In genomic region chr2:79255192-79256000, GRCm38 (mm10) we compare ENCODE assay signal across 8 mouse cellular contexts. TPM values are rescaled to one million over a fixed set of nuclear protein-coding genes. Genes with fewer than 3 reads are reported as not detected.
DNase-seq lines count a peak whose midpoint lies in the region; ATAC-seq and TF ChIP-seq lines count a peak whose summit lies in the region.

Gene Itga4, plus strand, starts transcription at chr2:79255426.

- no peaks in the 10 kb centered on the region for H3K9me3 ChIP-seq in ES-Bruce4 (replicated peaks; ENCODE audit: control insufficient read depth, insufficient read depth, low read length, poor library complexity, severe bottlenecking)
- H3K9me3 ChIP-seq in forebrain, embryonic 15.5 days: no peaks in the 10 kb centered on the region
- no peaks in the 10 kb centered on the region for H3K9me3 ChIP-seq in liver, postnatal 0 days (ENCODE audit: low read length)
- no peaks in the 10 kb centered on the region for H3K9me3 ChIP-seq in neural tube, embryonic 12.5 days
- H3K9me3 ChIP-seq in stomach, postnatal 0 days (ENCODE audit: control insufficient read depth, low read length): no peaks in the 10 kb centered on the region

- peak; percentile 38 for DNase-seq in cerebellum, adult 11-12 months
- DNase-seq in heart, postnatal 14 days: peak; percentile 65 to 71
- peak; percentile 86 for DNase-seq in layer of hippocampus, adult 11-12 months (ENCODE audit: low spot score)
- peak; percentile 94 for DNase-seq in liver, postnatal 0 days
- peak; percentile 53 for DNase-seq in stomach, postnatal 0 days (ENCODE audit: low spot score)

- TF ChIP-seq CTCF in ES-Bruce4 (IDR thresholded peaks at IDR 0.05; ENCODE audit: low read depth, low read length): peak; percentile 62
- peak; percentile 89 for TF ChIP-seq CTCF in liver, postnatal 0 days (IDR thresholded peaks at IDR 0.05; ENCODE audit: low read depth)
- peak; percentile 62 for TF ChIP-seq CTCF in stomach, postnatal 0 days (IDR thresholded peaks at IDR 0.05; ENCODE audit: low read depth)

- H3K27ac ChIP-seq in ES-Bruce4 (ENCODE audit: insufficient read depth, low read length): no peak within 1 kb of the TSS
- H3K27ac ChIP-seq in forebrain, embryonic 15.5 days (replicated peaks): no peak within 1 kb of the TSS
- H3K27ac ChIP-seq in liver, postnatal 0 days (ENCODE audit: low read depth): peak within 1 kb of the TSS; percentile 95
- H3K27ac ChIP-seq in neural tube, embryonic 12.5 days: no peak within 1 kb of the TSS
- peak within 1 kb of the TSS; percentile 53 for H3K27ac ChIP-seq in stomach, postnatal 0 days (replicated peaks)

- no peak within 1 kb of the TSS for H3K9ac ChIP-seq in ES-Bruce4 (ENCODE audit: low read depth, poor library complexity, severe bottlenecking)
- peak within 1 kb of the TSS; percentile 23 for H3K9ac ChIP-seq in forebrain, embryonic 15.5 days (replicated peaks)
- H3K9ac ChIP-seq in liver, postnatal 0 days (replicated peaks): peak within 1 kb of the TSS; percentile 78
- peak within 1 kb of the TSS; percentile 53 for H3K9ac ChIP-seq in neural tube, embryonic 12.5 days
- peak within 1 kb of the TSS; percentile 47 for H3K9ac ChIP-seq in stomach, postnatal 0 days (ENCODE audit: low read length)

- no peaks in the 10 kb centered on the region for H3K36me3 ChIP-seq in ES-Bruce4 (ENCODE audit: control insufficient read depth, insufficient read depth, low read length, poor library complexity, severe bottlenecking)
- no peaks in the 10 kb centered on the region for H3K36me3 ChIP-seq in forebrain, embryonic 15.5 days
- no peaks in the 10 kb centered on the region for H3K36me3 ChIP-seq in liver, postnatal 0 days (replicated peaks; ENCODE audit: insufficient read depth, low read length)
- H3K36me3 ChIP-seq in neural tube, embryonic 12.5 days: no peaks in the 10 kb centered on the region
- no peaks in the 10 kb centered on the region for H3K36me3 ChIP-seq in stomach, postnatal 0 days (ENCODE audit: control insufficient read depth, insufficient read depth, low read length)

- no peak for TF ChIP-seq POLR2A in ES-Bruce4 (IDR thresholded peaks at IDR 0.05; ENCODE audit: insufficient read depth, low read length)

- TF ChIP-seq EP300 in ES-Bruce4 (IDR thresholded peaks at IDR 0.05; ENCODE audit: insufficient read depth, low read depth, low read length): no peak
- peak; percentile 61 for TF ChIP-seq EP300 in liver, postnatal 0 days (IDR thresholded peaks at IDR 0.05; ENCODE audit: low read depth)
- TF ChIP-seq EP300 in stomach, postnatal 0 days (optimal IDR thresholded peaks at IDR 0.05): no peak

- no peaks in the 10 kb centered on the region; the same call in 1 of the 2 replicates for H3K27me3 ChIP-seq in ES-Bruce4 (ENCODE audit: control insufficient read depth, insufficient read depth, low read length, poor library complexity, severe bottlenecking)
- no peaks in the 10 kb centered on the region for H3K27me3 ChIP-seq in forebrain, embryonic 15.5 days
- no peaks in the 10 kb centered on the region; the same call in 1 of the 2 replicates for H3K27me3 ChIP-seq in liver, postnatal 0 days (ENCODE audit: insufficient read depth, low read length)
- no peaks in the 10 kb centered on the region for H3K27me3 ChIP-seq in neural tube, embryonic 12.5 days (replicated peaks)
- no peaks in the 10 kb centered on the region for H3K27me3 ChIP-seq in stomach, postnatal 0 days (ENCODE audit: control insufficient read depth, insufficient read depth, low read length)

- under 1% methylated on average over 41 of the region's 41 CpGs for WGBS in forebrain, embryonic 15.5 days
- under 1% methylated on average over 41 of the region's 41 CpGs for WGBS in liver, postnatal 0 days (ENCODE audit: insufficient replicate concordance)
- under 1% methylated on average over 41 of the region's 41 CpGs for WGBS in neural tube, embryonic 12.5 days
- 2% methylated on average over 40 of the region's 41 CpGs for WGBS in stomach, postnatal 0 days

- ATAC-seq in forebrain, embryonic 15.5 days (replicated peaks): peak; percentile 92
- peak; percentile 73 for ATAC-seq in liver, postnatal 0 days
- ATAC-seq in neural tube, embryonic 12.5 days (ENCODE audit: low FRiP score, low read depth): peak; percentile 92
- peak; percentile 80 for ATAC-seq in stomach, postnatal 0 days (ENCODE audit: low FRiP score, low TSS enrichment)

- H3K4me3 ChIP-seq in ES-Bruce4 (ENCODE audit: low read depth, low read length): peak within 1 kb of the TSS; percentile 57
- H3K4me3 ChIP-seq in forebrain, embryonic 15.5 days: peak within 1 kb of the TSS; percentile 49
- peak within 1 kb of the TSS; percentile 69 for H3K4me3 ChIP-seq in liver, postnatal 0 days (ENCODE audit: low read depth, low read length)
- H3K4me3 ChIP-seq in neural tube, embryonic 12.5 days: peak within 1 kb of the TSS; percentile 46
- peak within 1 kb of the TSS; percentile 39 for H3K4me3 ChIP-seq in stomach, postnatal 0 days (ENCODE audit: low read depth, low read length)

- intact Hi-C loops in heart, postnatal 14 days (cut with DNase I): loop anchor here (5.0 to 10.0 kb wide), 2 partner anchors 171 to 388 kb away; partner anchors contain the start of gene Ube2e3

- H3K4me1 ChIP-seq in ES-Bruce4 (ENCODE audit: control insufficient read depth, insufficient read depth, low read length): no peaks in the 10 kb centered on the region
- H3K4me1 ChIP-seq in forebrain, embryonic 15.5 days: peaks cover 13% of the 10 kb centered on the region; the same call in 1 of the 2 replicates
- H3K4me1 ChIP-seq in liver, postnatal 0 days (ENCODE audit: insufficient read depth): peaks cover 22% of the 10 kb centered on the region
- H3K4me1 ChIP-seq in neural tube, embryonic 12.5 days: peaks cover 16% of the 10 kb centered on the region
- peaks cover 2% of the 10 kb centered on the region; the same call in 1 of the 2 replicates for H3K4me1 ChIP-seq in stomach, postnatal 0 days (replicated peaks; ENCODE audit: control insufficient read depth, insufficient read depth)

- H3K4me2 ChIP-seq in forebrain, embryonic 15.5 days (replicated peaks): peak within 1 kb of the TSS; percentile 90
- peak within 1 kb of the TSS; percentile 76 for H3K4me2 ChIP-seq in liver, postnatal 0 days (ENCODE audit: low read depth, low read length)
- peak within 1 kb of the TSS; percentile 95 for H3K4me2 ChIP-seq in neural tube, embryonic 12.5 days (replicated peaks)
- peak within 1 kb of the TSS; percentile 63 for H3K4me2 ChIP-seq in stomach, postnatal 0 days (replicated peaks; ENCODE audit: low read depth)

RNA-seq across cellular contexts. Expression of gene Itga4, which starts in this region (rescaled TPM):
- 0.24 and 0.41 TPM in 2 replicates for polyA plus RNA-seq in ES-Bruce4 (2011; ENCODE audit: insufficient read depth, insufficient read length, low read depth, missing spikeins)
- polyA plus RNA-seq in forebrain, embryonic 15.5 days (2015; fragmentation: Nextera tagmentation; extraction: Ambion mirVana): 2.7 and 3.2 TPM in 2 replicates
- total RNA-seq in heart, postnatal 14 days (2021): 1 to 10 TPM; 3.2 to 4.2 TPM
- polyA plus RNA-seq in liver, postnatal 0 days (2015; fragmentation: Nextera tagmentation; extraction: Ambion mirVana): 8.3 and 10.2 TPM in 2 replicates
- 6.9 and 7.2 TPM in 2 replicates for polyA plus RNA-seq in neural tube, embryonic 12.5 days (2016; fragmentation: Nextera tagmentation; extraction: Ambion mirVana)
- polyA plus RNA-seq in stomach, postnatal 0 days (2015; fragmentation: Nextera tagmentation; extraction: Ambion mirVana): 1.3 TPM in 2 replicates

Comparison
In these comparisons a context has a peak if more than half of its experiments do, and no peak if none do; other contexts are left out.
1. H3K27ac ChIP-seq: peak in liver, postnatal 0 days (single experiment) and stomach, postnatal 0 days (single experiment); none in ES-Bruce4 (single experiment), forebrain, embryonic 15.5 days (single experiment) and neural tube, embryonic 12.5 days (single experiment).
2. DNase-seq: peak in every context shown above with its lines; median percentile 94 in liver, postnatal 0 days; 86 in layer of hippocampus, adult 11-12 months; 68 in heart, postnatal 14 days; 53 in stomach, postnatal 0 days; 38 in cerebellum, adult 11-12 months.
3. Peak in every context shown above with its lines, with median percentiles within 50 percentile points of each other: H3K4me3 ChIP-seq, CTCF ChIP-seq, ATAC-seq and H3K4me2 ChIP-seq.